ENCODE assay signal across 8 mouse cellular contexts in the genomic region with DNA sequence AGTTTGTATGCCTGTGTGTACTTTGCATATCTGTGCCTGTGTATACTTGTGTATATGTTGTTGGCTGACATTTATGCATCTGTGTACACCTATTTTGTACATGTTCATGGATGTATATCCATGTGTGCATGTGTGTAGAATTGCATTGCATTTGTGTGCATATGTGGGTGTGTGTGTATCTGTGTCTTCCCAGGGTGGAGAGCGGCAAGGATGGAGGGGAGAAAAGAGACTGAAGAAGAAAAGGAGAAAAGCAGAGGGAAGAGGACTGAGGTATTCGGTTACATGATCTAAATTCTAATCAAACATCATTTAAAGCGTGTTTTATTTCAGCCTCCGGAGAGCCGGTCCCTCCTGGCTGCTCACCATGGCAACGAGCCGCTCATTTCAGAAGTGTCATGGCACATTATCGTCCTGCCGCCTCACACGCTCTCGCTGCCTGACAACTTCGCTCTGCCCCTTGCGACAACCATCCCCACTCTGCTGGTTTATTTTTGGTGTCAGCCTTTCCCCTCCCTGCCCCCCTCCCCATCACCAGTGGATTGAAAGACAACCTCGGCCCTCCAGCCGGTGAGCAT. TPM values are rescaled to one million over a fixed set of nuclear protein-coding genes. Genes with fewer than 3 reads are reported as not detected.
DNase-seq lines count a peak whose midpoint lies in the region; ATAC-seq lines count a peak whose summit lies in the region.

No protein-coding gene starts in this region.

- no peak overlapping the region for H3K9ac ChIP-seq in heart, embryonic 16.5 days (ENCODE audit: low read length)

- H3K4me1 ChIP-seq in heart, embryonic 10.5 days: peaks cover 32% of the 10 kb centered on the region
- H3K4me1 ChIP-seq in heart, embryonic 16.5 days (ENCODE audit: control insufficient read depth, insufficient read depth, low read length): peaks cover 11% of the 10 kb centered on the region

- H3K9me3 ChIP-seq in heart, embryonic 10.5 days: no peaks in the 10 kb centered on the region
- H3K9me3 ChIP-seq in heart, embryonic 16.5 days (replicated peaks; ENCODE audit: control insufficient read depth, low read length): no peaks in the 10 kb centered on the region

- 38% methylated on average over 15 of the region's 15 CpGs for WGBS in heart, embryonic 10.5 days
- WGBS in heart, embryonic 16.5 days: 15% methylated on average over 15 of the region's 15 CpGs

- peaks cover 55% of the 10 kb centered on the region for H3K27me3 ChIP-seq in heart, embryonic 10.5 days (ENCODE audit: insufficient read depth, poor library complexity, severe bottlenecking)
- H3K27me3 ChIP-seq in heart, embryonic 16.5 days (ENCODE audit: control insufficient read depth, insufficient read depth, low read length): peaks cover 7% of the 10 kb centered on the region

- no peak for DNase-seq in heart, embryonic 10.5 days (ENCODE audit: low spot score)
- DNase-seq in heart, adult 11 months: no peak
- peak; percentile 51 to 74 for DNase-seq in left cerebral cortex, adult 9 months (ENCODE audit: low spot score in 2 of 2)
- peak; percentile 88 to 94 for DNase-seq in right cerebral cortex, postnatal 10 days (ENCODE audit: low spot score in 2 of 2)
- no peak for DNase-seq in gastrocnemius, postnatal 14 days
- no peak for DNase-seq in thymus, postnatal 4 days

- intact Hi-C loops in gastrocnemius, postnatal 14 days (cut with DNase I; ENCODE audit: low total_unique reads): no loop called here

- peak overlapping the region; percentile 8; the same call in 1 of the 2 replicates for H3K4me3 ChIP-seq in heart, embryonic 10.5 days
- H3K4me3 ChIP-seq in heart, embryonic 16.5 days (ENCODE audit: low read length): no peak overlapping the region

- no peak for ATAC-seq in heart, embryonic 16.5 days (replicated peaks; ENCODE audit: extremely low read depth, insufficient read depth, low FRiP score)
- no peak for ATAC-seq in erythroblast, adult 5-6 weeks (replicated peaks; ENCODE audit: low FRiP score, poor library complexity, severe bottlenecking)

- H3K36me3 ChIP-seq in heart, embryonic 10.5 days: no peaks in the 10 kb centered on the region
- H3K36me3 ChIP-seq in heart, embryonic 16.5 days (ENCODE audit: control insufficient read depth, insufficient read depth): no peaks in the 10 kb centered on the region

- H3K4me2 ChIP-seq in heart, embryonic 16.5 days (ENCODE audit: low read depth, low read length): peak overlapping the region; percentile 10; the same call in 1 of the 2 replicates

- H3K27ac ChIP-seq in heart, embryonic 10.5 days: no peak overlapping the region
- no peak overlapping the region for H3K27ac ChIP-seq in heart, embryonic 16.5 days (ENCODE audit: low read length)

RNA-seq across cellular contexts. Expression of gene Mrm1, which starts 58.6 kb away (rescaled TPM):
- 12.7 and 15.7 TPM in 2 replicates for polyA plus RNA-seq in heart, embryonic 10.5 days (2016; fragmentation: Nextera tagmentation; extraction: Ambion mirVana)
- polyA plus RNA-seq in heart, embryonic 16.5 days (2015; fragmentation: Nextera tagmentation; extraction: Ambion mirVana): 24.0 and 28.4 TPM in 2 replicates
- total RNA-seq in gastrocnemius, postnatal 14 days (2021): 1 to 10 TPM; 4.3 to 4.9 TPM
- 129 and 155 TPM in 2 replicates for total RNA-seq in erythroblast, adult 5-6 weeks (2015; ENCODE audit: low replicate concordance)
- 114 and 139 TPM in 2 replicates for total RNA-seq in erythroblast, adult 5-6 weeks (2017; ENCODE audit: low replicate concordance)

Comparison
In these comparisons a context has a peak if more than half of its experiments do, and no peak if none do; other contexts are left out.
1. DNase-seq: peak in left cerebral cortex, adult 9 months (2 of 2) and right cerebral cortex, postnatal 10 days (2 of 2); none in heart, embryonic 10.5 days (single experiment), heart, adult 11 months (single experiment), gastrocnemius, postnatal 14 days (single experiment) and thymus, postnatal 4 days (single experiment).
2. RNA of gene Mrm1, which starts 58.6 kb away (total RNA-seq): 114 to 155 TPM in erythroblast, adult 5-6 weeks; 4.3 to 4.9 TPM in gastrocnemius, postnatal 14 days; every median in the first group is over 10 times any median in the second.